Mouse (Mus musculus) myocyte (in vitro differentiated cells): ENCODE measurements around the gene Tmed10.

Experiments
- CEBPB ChIP-seq: IDR thresholded peaks from 2 replicates; pipeline ENCODE4 v1.6.1; 2011; ENCODE audit warnings: mild to moderate bottlenecking, moderate library complexity; ENCODE audit not compliant: poor library complexity, insufficient read depth, severe bottlenecking
- MAX ChIP-seq: IDR thresholded peaks from one replicate; pipeline ENCODE4 v1.6.1; 2011; ENCODE audit warnings: low read depth, mild to moderate bottlenecking, control low read depth
- MYOG ChIP-seq, 3 experiments: IDR thresholded peaks; one replicate each; pipeline ENCODE4 v1.6.1; 2011; ENCODE audit warnings: control low read depth in 2 of 3, low read depth in 2 of 3, mild to moderate bottlenecking in 2 of 3; ENCODE audit not compliant: insufficient read length in 2 of 3, control insufficient read depth in 1 of 3, insufficient read depth in 1 of 3
- POLR2A ChIP-seq: IDR thresholded peaks from one replicate; pipeline ENCODE4 v1.6.1; 2011; ENCODE audit warnings: low read depth, mild to moderate bottlenecking, control low read depth, moderate library complexity; ENCODE audit not compliant: insufficient read length
- TCF12 ChIP-seq: IDR thresholded peaks from one replicate; pipeline ENCODE4 v1.6.1; 2011; ENCODE audit warnings: mild to moderate bottlenecking, control low read depth; ENCODE audit not compliant: poor library complexity, insufficient read depth, severe bottlenecking
- USF1 ChIP-seq: IDR thresholded peaks from one replicate; pipeline ENCODE4 v1.6.1; 2011; ENCODE audit warnings: low read depth, mild to moderate bottlenecking, control low read depth, moderate library complexity

DNA sequence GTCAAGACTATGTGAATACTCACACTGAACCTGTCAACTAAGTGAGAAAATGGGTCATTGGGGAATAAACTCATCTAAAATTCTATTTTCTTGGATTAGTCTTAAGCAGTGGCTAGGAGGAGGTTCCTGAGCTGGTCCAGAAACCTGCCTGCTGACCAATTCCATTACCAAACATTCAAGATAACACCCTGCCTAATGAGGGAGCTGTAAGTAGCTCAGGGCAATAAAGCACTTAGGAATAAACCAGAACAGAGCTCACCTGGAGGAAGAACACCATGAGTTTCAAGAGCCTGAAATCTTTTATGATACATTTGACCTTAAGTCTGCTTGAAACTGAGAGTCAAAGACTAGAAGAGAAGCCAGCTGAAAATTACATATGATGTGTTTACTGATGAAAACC is 13.1 kb downstream of the Tmed10 start:
- TF ChIP-seq POLR2A, result no peak
- TF ChIP-seq MAX, result no peak
- no peak for TF ChIP-seq USF1
- TF ChIP-seq MYOG (IDR thresholded peaks at IDR 0.05; ENCODE audit: control insufficient read depth in 1 of 3, insufficient read depth in 1 of 3, insufficient read length in 2 of 3, low read depth in 2 of 3), result no peak
- TF ChIP-seq CEBPB, result no peak
- TF ChIP-seq TCF12, result no peak
